Mouse (Mus musculus) mature B cell (primary cell): ENCODE data around the gene Slc4a2.

Experiments
- in situ Hi-C: fragments of 300-500 bp; cut with MboI; formaldehyde crosslinking; loops from 2 replicates; pipeline ENCODE4 v1.14.3; 2019

The Slc4a2 gene

DNA sequence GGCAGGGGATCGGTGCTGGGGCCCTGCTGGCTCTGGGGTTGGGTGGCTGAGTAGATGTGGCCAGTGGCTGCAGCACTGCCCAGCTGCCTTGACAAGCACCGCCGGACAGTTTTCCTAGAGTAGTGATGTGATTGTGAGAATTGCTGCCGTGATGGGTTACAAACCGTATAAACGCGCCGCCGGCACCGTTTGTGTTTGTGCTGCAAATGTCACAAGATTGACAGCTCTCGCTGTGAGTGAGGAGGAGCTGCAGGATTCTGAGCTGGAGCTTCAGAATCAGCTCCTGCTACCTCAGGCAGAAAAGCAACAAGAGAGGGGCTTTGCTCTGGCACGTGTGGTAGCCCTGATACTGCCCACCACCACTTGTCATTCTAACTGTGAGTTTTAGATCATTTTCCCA is 43.1 kb downstream of the Slc4a2 start:
- in situ Hi-C loops, result no loop called here

DNA sequence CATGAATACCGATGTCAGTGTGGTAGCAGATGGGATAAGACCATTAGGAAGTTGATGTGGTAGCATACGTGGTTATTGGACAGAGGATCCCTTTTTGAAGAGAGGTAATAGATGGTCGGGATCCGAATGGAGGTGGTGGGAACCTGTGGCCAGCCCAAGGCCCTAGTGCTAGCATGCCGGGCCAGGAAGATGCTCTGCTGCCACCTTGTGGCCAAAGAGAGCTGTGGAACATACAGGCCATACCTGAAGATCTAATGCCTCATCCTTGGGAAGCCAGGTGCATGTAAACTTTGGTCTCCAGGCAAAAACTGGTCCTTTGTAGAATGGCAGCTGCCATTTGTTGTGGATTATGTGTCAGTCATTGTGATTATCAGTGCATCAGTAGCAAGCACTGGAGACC is 47.0 kb downstream of the Slc4a2 start:
- in situ Hi-C loops, result no loop called here

- in situ Hi-C loops, result no loop called here
These were observed 49.4 kb downstream of the Slc4a2 start for GRCm38 (mm10) chr5:24472884-24473619.

- in situ Hi-C loops, result no loop called here
These were observed 50.5 kb downstream of the Slc4a2 start for GRCm38 (mm10) chr5:24474025-24474722.

DNA sequence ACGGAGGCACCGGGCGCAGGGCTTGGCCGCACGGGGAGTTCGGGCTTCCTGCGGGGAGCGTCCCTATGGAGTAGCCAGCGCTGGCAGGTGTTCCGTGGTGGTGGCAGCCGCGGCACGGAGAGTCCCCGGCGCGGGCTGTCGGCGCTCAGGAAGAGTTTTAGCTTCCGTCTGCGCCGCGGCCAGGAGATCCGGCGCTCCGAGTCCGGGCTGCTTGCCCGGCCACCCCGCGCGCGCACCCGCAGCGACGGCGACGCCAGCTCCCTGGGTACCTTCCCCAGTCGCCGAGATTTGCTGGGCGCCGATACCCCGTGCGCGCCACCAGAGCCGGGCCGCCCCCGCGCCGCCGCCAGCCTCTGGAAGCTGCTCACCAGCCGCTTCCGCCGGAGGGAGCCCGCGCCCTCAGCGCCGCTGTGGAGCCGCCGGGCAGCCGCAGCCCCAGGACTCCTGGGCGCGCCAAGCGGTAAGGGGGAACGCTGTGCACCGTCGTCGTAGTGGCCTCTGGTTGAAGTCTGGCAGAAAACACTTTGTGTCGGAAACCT is 51.2 kb downstream of the Slc4a2 start:
- in situ Hi-C loops, result no loop called here

DNA sequence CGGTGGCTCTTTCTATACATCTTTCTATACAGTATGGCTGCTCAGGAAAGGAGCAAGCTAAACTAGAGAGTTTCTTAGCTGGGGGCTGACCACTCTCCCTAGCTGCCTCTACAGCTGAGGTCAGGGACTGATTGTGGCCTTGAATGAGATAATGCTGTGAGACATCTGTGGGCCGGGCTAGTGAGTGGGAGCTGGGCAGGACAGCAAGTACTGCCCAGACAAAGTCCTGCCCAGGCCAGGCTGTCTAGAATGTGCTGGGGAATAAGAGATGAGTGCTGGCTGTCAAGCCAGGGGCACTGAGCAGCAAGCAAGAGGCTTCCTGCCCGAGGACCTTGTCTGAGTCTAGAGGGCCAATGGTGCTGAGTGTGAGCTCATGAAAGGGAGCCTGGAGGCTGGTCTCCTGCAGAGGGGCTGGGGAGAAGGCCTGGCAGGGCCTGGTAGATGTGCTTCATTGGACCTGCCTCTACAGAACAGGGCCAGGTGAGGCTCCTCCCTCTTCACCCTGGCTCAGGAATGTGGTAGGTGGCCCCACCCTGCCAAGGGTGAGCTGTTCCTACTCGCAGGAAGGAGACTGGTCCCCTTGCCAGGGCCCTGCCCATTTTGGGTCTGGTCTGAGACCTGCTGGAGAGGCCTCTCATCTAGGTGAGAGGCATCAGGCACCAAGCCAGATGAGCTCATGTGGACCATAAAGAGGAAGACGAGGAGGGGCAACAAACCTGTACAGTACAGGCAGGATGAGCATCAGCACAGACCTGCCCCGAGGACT is 52.0 kb downstream of the Slc4a2 start:
- in situ Hi-C loops, result no loop called here

GRCm38 (mm10) chr5:24477909-24478308 is 54.3 kb downstream of the Slc4a2 start:
- in situ Hi-C loops, result no loop called here

- in situ Hi-C loops, result no loop called here
These were observed 58.0 kb downstream of the Slc4a2 start for GRCm38 (mm10) chr5:24481647-24482046.

DNA sequence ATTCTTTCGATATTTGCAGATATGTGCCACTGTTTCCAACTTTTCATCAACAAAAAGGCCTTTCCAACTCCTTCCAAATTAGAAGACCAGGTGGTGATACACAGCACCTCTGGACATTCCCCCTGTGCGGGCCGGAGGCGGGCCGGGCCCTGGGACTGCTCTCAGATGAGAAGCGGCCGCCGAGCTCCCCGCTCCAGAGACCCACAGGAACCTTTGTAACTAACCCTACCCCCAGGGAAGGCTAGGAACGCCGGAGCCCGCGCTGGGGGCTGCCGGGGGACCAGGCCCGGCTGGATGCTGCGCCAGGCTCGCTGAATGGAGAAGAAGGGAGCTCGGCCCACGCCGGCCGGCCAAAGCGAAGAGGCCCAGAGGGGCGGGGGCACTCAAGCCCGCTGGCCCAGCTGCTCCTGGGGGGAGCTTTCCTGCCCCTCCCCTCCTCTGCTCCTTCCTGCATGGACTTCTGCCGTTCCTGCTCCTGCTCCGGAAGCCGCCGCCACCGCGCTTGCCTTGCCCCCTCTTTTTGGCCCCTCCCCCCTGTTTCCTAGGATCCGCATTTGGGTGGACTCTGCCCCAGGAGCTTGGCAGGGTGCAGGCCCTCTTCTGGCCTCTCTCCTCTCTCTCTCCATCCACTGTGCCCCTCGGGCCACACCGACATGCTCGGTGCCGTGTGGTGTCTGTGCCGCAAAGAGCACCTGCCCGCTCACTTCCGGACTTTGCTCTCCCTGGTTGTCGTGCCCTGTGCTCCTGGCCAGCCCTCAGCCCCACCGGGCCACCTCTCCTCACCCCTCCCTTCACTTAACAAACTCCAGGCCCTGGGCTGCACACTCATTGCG is 58.8 kb downstream of the Slc4a2 start:
- in situ Hi-C loops, result no loop called here

DNA sequence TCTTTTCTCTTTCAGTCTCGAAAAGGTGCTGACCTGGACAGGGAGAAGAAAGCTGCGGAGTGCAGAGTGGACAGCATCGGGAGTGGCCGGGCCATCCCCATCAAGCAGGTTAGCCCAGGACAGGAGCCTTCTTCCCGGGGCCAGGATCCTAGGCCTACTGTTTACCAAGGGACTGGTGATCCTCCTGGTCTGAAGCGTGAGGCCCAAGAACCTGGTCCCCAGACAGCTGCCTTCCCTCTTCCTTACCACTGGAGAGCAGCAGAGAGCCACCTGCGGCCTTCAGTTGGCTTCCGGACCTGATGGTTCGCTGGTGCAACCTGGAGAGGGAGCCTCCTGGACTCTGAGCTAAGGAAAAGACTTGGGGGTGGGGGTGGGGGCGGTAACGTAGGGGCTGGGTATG is 59.7 kb downstream of the Slc4a2 start:
- in situ Hi-C loops, result no loop called here

- in situ Hi-C loops, result no loop called here
These were observed 61.3 kb downstream of the Slc4a2 start for GRCm38 (mm10) chr5:24484963-24485362.

DNA sequence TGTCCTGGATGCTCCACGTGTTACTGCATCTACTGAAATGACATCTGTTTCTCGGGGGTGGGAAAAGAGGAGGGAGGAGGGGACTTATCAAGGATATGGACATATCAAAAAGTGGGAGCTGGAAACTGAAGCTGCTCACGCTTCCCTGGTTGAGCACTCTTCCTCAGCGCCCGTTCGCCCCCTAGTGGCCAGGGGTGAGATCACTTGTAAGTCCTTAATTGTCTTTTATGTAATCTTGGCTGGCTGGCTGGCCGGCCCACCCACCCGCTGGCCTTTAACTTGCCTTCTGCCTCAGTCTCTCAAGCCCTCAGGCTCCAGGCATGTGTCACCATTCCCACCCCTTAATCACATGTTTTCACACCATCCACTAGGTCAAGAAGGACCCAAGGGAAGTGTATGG is 62.5 kb downstream of the Slc4a2 start:
- in situ Hi-C loops, result no loop called here

DNA sequence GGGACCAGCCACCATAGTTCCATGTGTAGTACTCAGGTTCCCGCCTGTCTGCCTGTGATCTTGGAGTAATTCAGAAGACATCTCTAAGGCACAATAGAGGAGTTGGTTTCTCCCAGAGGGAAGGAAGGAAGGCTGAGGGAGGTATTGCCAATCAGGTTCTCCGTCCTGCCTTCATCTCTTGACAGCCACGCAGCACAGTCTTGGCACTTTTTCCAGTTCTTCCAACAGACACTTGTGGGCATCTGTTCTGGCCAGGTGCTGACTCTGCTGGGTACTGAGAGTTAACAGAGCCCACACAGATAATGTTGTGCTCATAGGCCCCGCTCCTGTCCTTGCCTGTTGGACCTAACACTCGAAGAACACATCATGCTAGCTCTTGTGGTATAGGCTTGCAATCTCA is 63.1 kb downstream of the Slc4a2 start:
- in situ Hi-C loops, result no loop called here

- in situ Hi-C loops, result no loop called here
These were observed 66.8 kb downstream of the Slc4a2 start for GRCm38 (mm10) chr5:24490413-24490920.
